Mouse (Mus musculus) heart, embryonic 16.5 days (tissue): Measurements from ENCODE around the gene Pnpla1. TPM values are rescaled to one million over a fixed set of nuclear protein-coding genes. Genes with fewer than 3 reads are reported as not detected.
A peak's percentile ranks its signal among the peaks of the same experiment; 100 is the strongest.
"Not testable (repeated sequence)": the region's sequence is repeated elsewhere in the genome, so short reads cannot be mapped to it uniquely, and the experiment has no call there.

ENCODE experiments used
- ATAC-seq: fragments of 200-750 bp; cut with Nextera tagmentation; replicated peaks from 2 replicates; pipeline ENCODE4 v1.8.0; 2017; ENCODE audit warnings: moderate number of reproducible peaks; ENCODE audit not compliant: insufficient read depth, low FRiP score; ENCODE audit errors: extremely low read depth
- H3K27ac ChIP-seq: fragments of 300-500 bp; sonication (generic); 2 replicates; pipeline ENCODE4 v1.5.1; 2014; ENCODE audit warnings: mild to moderate bottlenecking, low read length, control low read depth, moderate library complexity
- H3K27me3 ChIP-seq: fragments of 300-500 bp; sonication (generic); 2 replicates; pipeline ENCODE4 v1.6.1; 2014; ENCODE audit warnings: low read length, mixed read lengths; ENCODE audit not compliant: control insufficient read depth, insufficient read depth
- H3K36me3 ChIP-seq: fragments of 300-500 bp; sonication (generic); 2 replicates; pipeline ENCODE4 v1.6.1; 2014; ENCODE audit not compliant: control insufficient read depth, insufficient read depth
- H3K4me1 ChIP-seq: fragments of 300-500 bp; sonication (generic); 2 replicates; pipeline ENCODE4 v1.6.1; 2014; ENCODE audit warnings: low read length, mixed read lengths; ENCODE audit not compliant: control insufficient read depth, insufficient read depth
- H3K4me2 ChIP-seq: fragments of 300-500 bp; sonication (generic); 2 replicates; pipeline ENCODE4 v1.6.1; 2014; ENCODE audit warnings: low read depth, mild to moderate bottlenecking, control low read depth, low read length
- H3K4me3 ChIP-seq: fragments of 300-500 bp; sonication (generic); 2 replicates; pipeline ENCODE4 v1.5.1; 2014; ENCODE audit warnings: mild to moderate bottlenecking, control low read depth, low read length
- H3K9ac ChIP-seq: fragments of 300-500 bp; sonication (generic); 2 replicates; pipeline ENCODE4 v1.6.1; 2014; ENCODE audit warnings: low read length, control low read depth
- H3K9me3 ChIP-seq: fragments of 300-500 bp; sonication (generic); replicated peaks from 2 replicates; pipeline ENCODE4 v1.6.1; 2016; ENCODE audit warnings: low read length; ENCODE audit not compliant: control insufficient read depth
- WGBS: fragments of 180-500 bp; shearing (Covaris S2); extraction: QIAGEN DNeasy Blood & Tissue Kit; methylation state at CpG from one replicate; pipeline ENCODE4 v1.1.7; 2014; 5-methylcytosine and 5-hydroxymethylcytosine counted together
- polyA plus RNA-seq: library from polyadenylated mRNA; unstranded; fragments of >200 nt; fragmentation: Nextera tagmentation; extraction: Ambion mirVana; gene quantifications from 2 replicates; pipeline ENCODE4 v1.2.1, GENCODE M21; 2015

The Pnpla1 gene
- polyA plus RNA-seq, 1 experiment from 2014 or later, result 0.03 TPM

DNA sequence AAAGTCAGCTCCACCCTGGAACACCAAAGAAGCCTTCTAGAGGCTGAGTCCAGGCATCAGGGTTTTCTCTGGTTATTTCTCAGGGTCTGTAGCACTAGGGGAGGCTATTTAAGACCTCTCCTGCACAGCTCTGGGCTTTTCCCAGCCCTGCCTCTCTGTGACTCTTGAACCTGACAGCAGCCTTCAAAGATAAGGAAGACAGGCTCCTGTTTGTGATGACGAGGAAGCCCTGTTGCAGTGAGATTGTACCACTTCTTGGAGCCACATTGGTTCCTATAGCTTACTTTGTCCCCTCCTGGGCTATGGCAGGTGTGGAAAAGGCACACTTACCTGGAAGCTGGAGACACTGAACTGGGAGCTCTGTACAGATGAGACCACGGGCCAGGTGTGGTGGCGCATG lies 25.3 kb upstream of the Pnpla1 start:
- Histone ChIP-seq H3K4me3 (no peak overlapping the region), H3K4me2 (no peak overlapping the region), H3K4me1 (peaks cover 2% of the 10 kb centered on the region; the same call in 1 of the 2 replicates), H3K9ac (no peak overlapping the region), H3K27ac (no peak overlapping the region), H3K27me3 (no peaks in the 10 kb centered on the region), H3K36me3 (peaks cover 41% of the 10 kb centered on the region), H3K9me3 (no peaks in the 10 kb centered on the region)
- no peak for ATAC-seq
- WGBS, result 61% methylated on average over 3 of the region's 3 CpGs

DNA sequence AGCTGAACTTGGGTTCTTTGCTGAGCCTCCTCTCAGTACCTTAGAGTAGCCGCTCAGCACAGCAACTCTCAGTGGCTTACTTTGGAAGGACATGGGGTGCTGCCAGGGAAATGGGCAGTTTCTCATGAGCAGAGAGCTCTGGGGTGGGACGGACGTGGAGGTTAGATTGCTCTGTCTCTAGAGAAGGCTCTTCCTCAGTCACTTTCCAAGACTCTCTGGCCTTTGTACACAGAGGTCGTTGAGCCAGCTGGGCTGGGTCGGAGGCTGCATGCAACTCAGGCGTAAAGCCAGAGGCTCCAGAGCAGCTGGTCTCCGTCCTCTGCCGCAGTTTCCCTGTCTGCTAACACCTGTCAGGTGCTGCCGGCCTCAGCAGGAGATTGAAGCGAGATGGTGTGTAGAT lies 23.5 kb upstream of the Pnpla1 start:
- Histone ChIP-seq H3K36me3 (peaks cover 41% of the 10 kb centered on the region), H3K4me2 (no peak overlapping the region), H3K9ac (0 out of 2 replicates have a peak overlapping the region, but pooled peaks have one; percentile 21), H3K27ac (no peak overlapping the region), H3K4me3 (no peak overlapping the region), H3K4me1 (peaks cover 2% of the 10 kb centered on the region; the same call in 1 of the 2 replicates), H3K27me3 (no peaks in the 10 kb centered on the region), H3K9me3 (no peaks in the 10 kb centered on the region)
- no peak for ATAC-seq
- WGBS, result 56% methylated on average over 10 of the region's 10 CpGs

DNA sequence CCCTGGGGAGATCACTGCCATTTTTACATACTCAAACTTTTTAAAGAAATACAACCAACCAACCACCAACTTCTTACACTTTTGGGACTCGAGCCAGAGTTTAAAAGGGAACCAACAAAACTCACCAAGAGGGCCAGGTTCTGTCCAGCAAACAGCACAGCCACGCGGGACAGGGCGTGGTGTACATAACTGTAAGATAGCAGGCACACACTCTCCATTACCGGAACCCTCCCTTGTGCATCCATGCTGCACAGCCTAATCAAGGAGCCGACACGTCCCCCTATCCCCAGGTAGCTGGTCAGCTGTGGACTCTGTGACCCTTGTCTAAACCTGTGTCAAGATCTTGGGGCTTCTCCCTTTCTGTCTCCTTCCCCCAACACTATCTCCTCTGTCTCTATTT lies 20.4 kb upstream of the Pnpla1 start:
- WGBS, result 87% methylated on average over 7 of the region's 7 CpGs
- Histone ChIP-seq H3K4me3 (no peak overlapping the region), H3K4me1 (no peaks in the 10 kb centered on the region), H3K27me3 (no peaks in the 10 kb centered on the region), H3K4me2 (no peak overlapping the region), H3K9ac (no peak overlapping the region), H3K27ac (no peak overlapping the region), H3K9me3 (peaks cover 4% of the 10 kb centered on the region), H3K36me3 (peaks cover 29% of the 10 kb centered on the region)
- no peak for ATAC-seq

GRCm38 (mm10) chr17:28841947-28842346 lies 16.3 kb upstream of the Pnpla1 start:
- ATAC-seq, H3K27me3 ChIP-seq, H3K9ac ChIP-seq, H3K4me2 ChIP-seq, H3K27ac ChIP-seq, H3K4me1 ChIP-seq, H3K4me3 ChIP-seq, H3K9me3 ChIP-seq: not testable (repeated sequence)
- WGBS, result 97% methylated on average over 4 of the region's 4 CpGs
- peaks cover 24% of the 10 kb centered on the region for H3K36me3 ChIP-seq

GRCm38 (mm10) chr17:28843665-28844064 lies 14.5 kb upstream of the Pnpla1 start:
- Histone ChIP-seq H3K4me2 (no peak overlapping the region), H3K27me3 (no peaks in the 10 kb centered on the region), H3K9ac (no peak overlapping the region), H3K4me1 (peaks cover 7% of the 10 kb centered on the region; the same call in 1 of the 2 replicates), H3K4me3 (no peak overlapping the region), H3K36me3 (peaks cover 6% of the 10 kb centered on the region), H3K27ac (no peak overlapping the region), H3K9me3 (peaks cover 4% of the 10 kb centered on the region)
- no peak for ATAC-seq
- WGBS, result 83% methylated on average over 5 of the region's 5 CpGs

- H3K4me3 ChIP-seq, result no peak overlapping the region
- H3K36me3 ChIP-seq, result no peaks in the 10 kb centered on the region
- H3K4me2 ChIP-seq, result 0 out of 2 replicates have a peak overlapping the region, but pooled peaks have one; percentile 12
- no peak overlapping the region for H3K27ac ChIP-seq
- no peak overlapping the region for H3K9ac ChIP-seq
- H3K27me3 ChIP-seq, result no peaks in the 10 kb centered on the region
- ATAC-seq, result 0 out of 2 replicates have a peak, but pooled peaks have one; percentile 28
- peaks cover 7% of the 10 kb centered on the region; the same call in 1 of the 2 replicates for H3K4me1 ChIP-seq
- no peaks in the 10 kb centered on the region; the same call in 1 of the 2 replicates for H3K9me3 ChIP-seq
- 19% methylated on average over 11 of the region's 11 CpGs for WGBS
Measured at GRCm38 (mm10) chr17:28846974-28847617, 11.1 kb upstream of the Pnpla1 start.

- no peak overlapping the region for H3K27ac ChIP-seq
- peaks cover 4% of the 10 kb centered on the region for H3K9me3 ChIP-seq
- no peaks in the 10 kb centered on the region for H3K27me3 ChIP-seq
- H3K36me3 ChIP-seq, result no peaks in the 10 kb centered on the region
- peaks cover 7% of the 10 kb centered on the region; the same call in 1 of the 2 replicates for H3K4me1 ChIP-seq
- H3K4me3 ChIP-seq, result no peak overlapping the region
- no peak overlapping the region for H3K9ac ChIP-seq
- ATAC-seq, result no peak
- 90% methylated on average over 5 of the region's 5 CpGs for WGBS
- no peak overlapping the region for H3K4me2 ChIP-seq
Measured at GRCm38 (mm10) chr17:28850511-28850910, 7.7 kb upstream of the Pnpla1 start.

DNA sequence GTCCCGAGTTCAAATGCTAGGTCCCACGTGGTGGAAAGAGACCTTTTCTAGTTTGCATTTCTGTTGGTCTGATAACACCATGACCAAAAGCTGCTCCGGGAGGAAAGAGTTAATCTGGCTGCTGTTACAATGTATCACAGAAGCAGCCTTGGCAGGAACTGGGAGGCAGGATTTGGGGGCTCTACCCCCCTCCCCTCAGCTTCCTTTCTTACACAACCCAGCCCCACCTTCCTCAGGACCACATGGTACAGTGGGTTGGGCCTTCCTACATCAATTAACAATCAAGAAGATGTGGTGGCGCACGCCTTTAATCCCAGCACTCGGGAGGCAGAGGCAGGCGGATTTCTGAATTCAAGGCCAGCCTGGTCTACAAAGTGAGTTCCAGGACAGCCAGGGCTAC lies 3.8 kb upstream of the Pnpla1 start:
- H3K4me3 ChIP-seq, result no peak overlapping the region
- H3K9me3 ChIP-seq, result peaks cover 14% of the 10 kb centered on the region
- no peak overlapping the region for H3K27ac ChIP-seq
- H3K4me1 ChIP-seq, result no peaks in the 10 kb centered on the region
- H3K36me3 ChIP-seq, result no peaks in the 10 kb centered on the region
- no peaks in the 10 kb centered on the region for H3K27me3 ChIP-seq
- ATAC-seq, result no peak
- no peak overlapping the region for H3K9ac ChIP-seq
- no peak overlapping the region for H3K4me2 ChIP-seq
- 80% methylated on average over 7 of the region's 7 CpGs for WGBS

DNA sequence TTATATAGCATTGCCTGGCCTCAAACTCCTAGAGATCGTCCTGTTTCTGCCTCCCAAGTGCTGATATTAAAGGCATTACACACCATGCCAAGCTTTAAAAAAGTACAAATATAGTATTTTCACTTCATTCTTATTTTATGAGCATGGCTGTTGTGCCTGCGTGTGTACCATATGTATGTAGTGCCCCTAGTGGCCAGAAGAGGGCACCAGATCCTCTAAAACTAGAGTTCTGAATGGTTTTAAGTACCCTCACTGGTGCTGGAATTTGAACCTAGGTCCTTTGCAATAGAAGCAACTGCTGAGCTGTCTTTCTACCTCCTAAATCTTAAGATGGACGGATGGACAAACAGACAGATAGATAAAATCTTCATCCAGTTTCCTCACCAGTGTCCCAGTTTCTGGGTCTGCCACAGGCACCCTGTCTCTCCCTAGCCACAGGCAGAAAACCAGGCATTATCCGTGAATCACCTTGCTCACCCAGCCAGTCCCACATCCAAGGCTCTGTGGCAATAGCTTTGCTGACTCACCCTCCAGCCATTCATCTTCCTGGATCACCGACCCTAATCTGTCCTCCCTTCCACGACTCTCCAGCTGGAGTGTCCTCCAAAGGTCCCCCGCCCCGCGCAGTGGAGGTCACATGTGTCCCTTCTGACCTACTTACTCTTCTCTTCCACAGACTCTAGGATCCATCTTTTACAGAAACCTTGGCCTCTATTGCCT lies 2.9 kb upstream of the Pnpla1 start:
- H3K4me3 ChIP-seq, result no peak overlapping the region
- H3K4me1 ChIP-seq, result no peaks in the 10 kb centered on the region
- H3K27me3 ChIP-seq, result no peaks in the 10 kb centered on the region
- no peaks in the 10 kb centered on the region for H3K36me3 ChIP-seq
- no peak overlapping the region for H3K4me2 ChIP-seq
- ATAC-seq, result no peak
- WGBS, result 62% methylated on average over 9 of the region's 9 CpGs
- peaks cover 14% of the 10 kb centered on the region for H3K9me3 ChIP-seq
- no peak overlapping the region for H3K9ac ChIP-seq
- no peak overlapping the region for H3K27ac ChIP-seq
